Mouse (Mus musculus) telencephalon, adult 2 months (tissue): ENCODE results near the gene Dusp28.

Experiments
- DNase-seq: peaks from one replicate; pipeline ENCODE4 v3.0.0-alpha.2; 2011; ENCODE audit warnings: low read depth, low spot score

Dusp28 gene

GRCm38 (mm10) chr1:92907632-92908360, 1.0 kb downstream of the Dusp28 start:
- no peak for DNase-seq

GRCm38 (mm10) chr1:92908664-92909063, 1.9 kb downstream of the Dusp28 start:
- DNase-seq, result no peak

- DNase-seq, result no peak
Measured at GRCm38 (mm10) chr1:92909068-92909467, 2.3 kb downstream of the Dusp28 start.

- DNase-seq, result no peak
Measured at GRCm38 (mm10) chr1:92910239-92910885, 3.6 kb downstream of the Dusp28 start, which contains the start of gene Rnpepl1. Gene Rnpepl1 (plus strand): TSS chr1:92910783.

- no peak for DNase-seq
Measured at GRCm38 (mm10) chr1:92910925-92911720, 4.3 kb downstream of the Dusp28 start.

- DNase-seq, result no peak
Measured at GRCm38 (mm10) chr1:92911721-92912138, 4.9 kb downstream of the Dusp28 start.

- DNase-seq, result no peak
Measured at GRCm38 (mm10) chr1:92912286-92912685, 5.5 kb downstream of the Dusp28 start.

GRCm38 (mm10) chr1:92914239-92914638, 7.5 kb downstream of the Dusp28 start:
- DNase-seq, result no peak

- no peak for DNase-seq
Measured at GRCm38 (mm10) chr1:92914993-92915392, 8.2 kb downstream of the Dusp28 start.

GRCm38 (mm10) chr1:92916725-92917124, 9.9 kb downstream of the Dusp28 start:
- DNase-seq, result no peak

GRCm38 (mm10) chr1:92919151-92919550, 12.4 kb downstream of the Dusp28 start:
- DNase-seq, result no peak

- no peak for DNase-seq
Measured at GRCm38 (mm10) chr1:92919775-92920174, 13.0 kb downstream of the Dusp28 start.

- no peak for DNase-seq
Measured at GRCm38 (mm10) chr1:92920474-92921200, 13.9 kb downstream of the Dusp28 start.

- no peak for DNase-seq
Measured at GRCm38 (mm10) chr1:92921496-92921895, 14.7 kb downstream of the Dusp28 start.

GRCm38 (mm10) chr1:92930171-92930706, 23.5 kb downstream of the Dusp28 start:
- no peak for DNase-seq

- DNase-seq, result no peak
Measured at GRCm38 (mm10) chr1:92933611-92934010, 26.8 kb downstream of the Dusp28 start.

GRCm38 (mm10) chr1:92934182-92934827, 27.5 kb downstream of the Dusp28 start, which contains the start of gene Capn10:
Gene Capn10 (plus strand): TSS chr1:92934376.
- peak; percentile 99 for DNase-seq

GRCm38 (mm10) chr1:92935054-92935962, 28.5 kb downstream of the Dusp28 start:
- no peak for DNase-seq

- DNase-seq, result no peak
Measured at GRCm38 (mm10) chr1:92935977-92936376, 29.2 kb downstream of the Dusp28 start.

- DNase-seq, result no peak
Measured at GRCm38 (mm10) chr1:92936467-92936866, 29.7 kb downstream of the Dusp28 start.
